Mouse (Mus musculus): ENCODE measurements around the gene Syngap1. TPM values are rescaled to one million over a fixed set of nuclear protein-coding genes. Genes with fewer than 3 reads are reported as not detected.
"Not testable (repeated sequence)": the region's sequence is repeated elsewhere in the genome, so short reads cannot be mapped to it uniquely, and the experiment has no call there.

Gene Syngap1
- polyA plus RNA-seq, 1 experiment from 2014 or later: 1.8 TPM

GRCm38 (mm10) chr17:26931795-26932194 is 9.3 kb upstream of the Syngap1 start:
- peaks cover 66% of the 10 kb centered on the region for H3K36me3 ChIP-seq (ENCODE audit: insufficient read depth)
- not testable (repeated sequence) for H3K9ac ChIP-seq; H3K4me1 ChIP-seq (ENCODE audit: insufficient read depth); H3K27me3 ChIP-seq (ENCODE audit: insufficient read depth, low read length); H3K4me3 ChIP-seq (ENCODE audit: low read depth, low read length); H3K27ac ChIP-seq (ENCODE audit: low read depth); H3K4me2 ChIP-seq; H3K9me3 ChIP-seq (ENCODE audit: low read depth, low read length)
- DNase-seq (peak; percentile 75), ATAC-seq (ENCODE audit: insufficient read depth) (0 out of 2 replicates have a peak, but pooled peaks have one; percentile 7)
- 59% methylated on average over 7 of the region's 7 CpGs for WGBS
- TF ChIP-seq CTCF (IDR thresholded peaks at IDR 0.05; ENCODE audit: low read depth): peak; percentile 65

GRCm38 (mm10) chr17:26932839-26933398 is 8.1 kb upstream of the Syngap1 start, which contains the start of gene Phf1:
Gene Phf1, plus strand, starts transcription at chr17:26933052.
- H3K4me2 ChIP-seq: peak within 1 kb of the TSS; percentile 86
- peak within 1 kb of the TSS; percentile 64 for H3K4me3 ChIP-seq (ENCODE audit: low read depth, low read length)
- no peaks in the 10 kb centered on the region for H3K9me3 ChIP-seq (ENCODE audit: low read depth, low read length)
- H3K27me3 ChIP-seq (ENCODE audit: insufficient read depth, low read length): no peaks in the 10 kb centered on the region
- DNase-seq (peak; percentile 96), ATAC-seq (ENCODE audit: insufficient read depth) (peak; percentile 89)
- H3K36me3 ChIP-seq (ENCODE audit: insufficient read depth): peaks cover 65% of the 10 kb centered on the region
- TF ChIP-seq CTCF (IDR thresholded peaks at IDR 0.05; ENCODE audit: low read depth): no peak
- H3K9ac ChIP-seq: peak within 1 kb of the TSS; percentile 73
- H3K27ac ChIP-seq (ENCODE audit: low read depth): peak within 1 kb of the TSS; percentile 75
- 0 out of 2 replicates have a peak, but pooled peaks cover 4% of the 10 kb centered on the region for H3K4me1 ChIP-seq (ENCODE audit: insufficient read depth)
- under 1% methylated on average over 43 of the region's 43 CpGs for WGBS

GRCm38 (mm10) chr17:26933419-26933818 is 7.6 kb upstream of the Syngap1 start:
- peak overlapping the region; percentile 86 for H3K4me2 ChIP-seq
- peak overlapping the region; percentile 73 for H3K9ac ChIP-seq
- H3K27me3 ChIP-seq (ENCODE audit: insufficient read depth, low read length): no peaks in the 10 kb centered on the region
- H3K27ac ChIP-seq (ENCODE audit: low read depth): peak overlapping the region; percentile 75
- ATAC-seq (ENCODE audit: insufficient read depth) (peak; percentile 36), DNase-seq (no peak)
- H3K4me1 ChIP-seq (ENCODE audit: insufficient read depth): 0 out of 2 replicates have a peak, but pooled peaks cover 8% of the 10 kb centered on the region
- peak overlapping the region; percentile 64 for H3K4me3 ChIP-seq (ENCODE audit: low read depth, low read length)
- 7% methylated on average over 13 of the region's 13 CpGs for WGBS
- peaks cover 63% of the 10 kb centered on the region for H3K36me3 ChIP-seq (ENCODE audit: insufficient read depth)
- no peaks in the 10 kb centered on the region for H3K9me3 ChIP-seq (ENCODE audit: low read depth, low read length)
- no peak for TF ChIP-seq CTCF (IDR thresholded peaks at IDR 0.05; ENCODE audit: low read depth)

- Histone ChIP-seq H3K27me3 (ENCODE audit: insufficient read depth, low read length) (no peaks in the 10 kb centered on the region), H3K4me2 (peak overlapping the region; percentile 86), H3K27ac (ENCODE audit: low read depth) (no peak overlapping the region), H3K9ac (peak overlapping the region; percentile 73), H3K9me3 (ENCODE audit: low read depth, low read length) (no peaks in the 10 kb centered on the region), H3K4me1 (ENCODE audit: insufficient read depth) (0 out of 2 replicates have a peak, but pooled peaks cover 8% of the 10 kb centered on the region), H3K36me3 (ENCODE audit: insufficient read depth) (peaks cover 56% of the 10 kb centered on the region), H3K4me3 (ENCODE audit: low read depth, low read length) (peak overlapping the region; percentile 64)
- 74% methylated on average over 16 of the region's 16 CpGs for WGBS
- ATAC-seq (ENCODE audit: insufficient read depth) (no peak), DNase-seq (no peak)
- no peak for TF ChIP-seq CTCF (IDR thresholded peaks at IDR 0.05; ENCODE audit: low read depth)
These were observed 6.9 kb upstream of the Syngap1 start for GRCm38 (mm10) chr17:26933885-26934827.

GRCm38 (mm10) chr17:26935027-26935426 is 6.0 kb upstream of the Syngap1 start:
- Histone ChIP-seq H3K9me3 (ENCODE audit: low read depth, low read length) (no peaks in the 10 kb centered on the region), H3K4me1 (ENCODE audit: insufficient read depth) (0 out of 2 replicates have a peak, but pooled peaks cover 8% of the 10 kb centered on the region), H3K4me3 (ENCODE audit: low read depth, low read length) (no peak overlapping the region), H3K4me2 (no peak overlapping the region), H3K27ac (ENCODE audit: low read depth) (no peak overlapping the region), H3K9ac (no peak overlapping the region), H3K27me3 (ENCODE audit: insufficient read depth, low read length) (no peaks in the 10 kb centered on the region), H3K36me3 (ENCODE audit: insufficient read depth) (peaks cover 48% of the 10 kb centered on the region)
- WGBS: 84% methylated on average over 9 of the region's 9 CpGs
- ATAC-seq (ENCODE audit: insufficient read depth) (no peak), DNase-seq (no peak)
- TF ChIP-seq CTCF (IDR thresholded peaks at IDR 0.05; ENCODE audit: low read depth): no peak

- 74% methylated on average over 12 of the region's 12 CpGs for WGBS
- Histone ChIP-seq H3K4me3 (ENCODE audit: low read depth, low read length) (no peak overlapping the region), H3K4me1 (ENCODE audit: insufficient read depth) (0 out of 2 replicates have a peak, but pooled peaks cover 8% of the 10 kb centered on the region), H3K4me2 (no peak overlapping the region), H3K9ac (no peak overlapping the region), H3K27ac (ENCODE audit: low read depth) (no peak overlapping the region), H3K36me3 (ENCODE audit: insufficient read depth) (peaks cover 40% of the 10 kb centered on the region), H3K9me3 (ENCODE audit: low read depth, low read length) (no peaks in the 10 kb centered on the region), H3K27me3 (ENCODE audit: insufficient read depth, low read length) (no peaks in the 10 kb centered on the region)
- no peak for DNase-seq
- ATAC-seq (ENCODE audit: insufficient read depth): no peak
- no peak for TF ChIP-seq CTCF (IDR thresholded peaks at IDR 0.05; ENCODE audit: low read depth)
These were observed 4.6 kb upstream of the Syngap1 start for GRCm38 (mm10) chr17:26936453-26936852.
